Mouse (Mus musculus) hindbrain, embryonic 12.5 days (tissue): ENCODE data around the gene Sema5a. TPM values are rescaled to one million over a fixed set of nuclear protein-coding genes. Genes with fewer than 3 reads are reported as not detected.

Experiments used
- ATAC-seq: fragments of 200-750 bp; cut with Nextera tagmentation; 2 replicates; pipeline ENCODE4 v1.8.0; 2017; ENCODE audit warnings: moderate TSS enrichment; ENCODE audit not compliant: low FRiP score
- H3K27ac ChIP-seq: fragments of 300-500 bp; sonication (generic); 2 replicates; pipeline ENCODE4 v1.5.1; 2016; ENCODE audit warnings: mild to moderate bottlenecking
- H3K27me3 ChIP-seq: fragments of 300-500 bp; sonication (generic); 2 replicates; pipeline ENCODE4 v1.6.1; 2016; ENCODE audit warnings: mild to moderate bottlenecking
- H3K36me3 ChIP-seq: fragments of 300-500 bp; sonication (generic); 2 replicates; pipeline ENCODE4 v1.6.1; 2016; ENCODE audit warnings: mild to moderate bottlenecking
- H3K4me1 ChIP-seq: fragments of 300-500 bp; sonication (generic); 2 replicates; pipeline ENCODE4 v1.6.1; 2016
- H3K4me2 ChIP-seq: fragments of 300-500 bp; sonication (generic); replicated peaks from 2 replicates; pipeline ENCODE4 v1.6.1; 2016; ENCODE audit warnings: mild to moderate bottlenecking
- H3K4me3 ChIP-seq: fragments of 300-500 bp; sonication (generic); 2 replicates; pipeline ENCODE4 v1.5.1; 2016; ENCODE audit warnings: mild to moderate bottlenecking
- H3K9ac ChIP-seq: fragments of 300-500 bp; sonication (generic); 2 replicates; pipeline ENCODE4 v1.6.1; 2016; ENCODE audit warnings: mild to moderate bottlenecking, moderate library complexity
- H3K9me3 ChIP-seq: fragments of 300-500 bp; sonication (generic); replicated peaks from 2 replicates; pipeline ENCODE4 v1.6.1; 2016; ENCODE audit warnings: mild to moderate bottlenecking
- WGBS: fragments of 180-500 bp; shearing (Covaris S2); methylation state at CpG from one replicate; pipeline ENCODE4 v1.1.7; 2016; 5-methylcytosine and 5-hydroxymethylcytosine counted together
- polyA plus RNA-seq: library from polyadenylated mRNA; unstranded; fragments of >200 nt; fragmentation: Nextera tagmentation; extraction: Ambion mirVana; gene quantifications from 2 replicates; pipeline ENCODE4 v1.2.1, GENCODE M21; 2016

Sema5a gene
- polyA plus RNA-seq, 1 experiment from 2014 or later = 11.2 TPM

DNA sequence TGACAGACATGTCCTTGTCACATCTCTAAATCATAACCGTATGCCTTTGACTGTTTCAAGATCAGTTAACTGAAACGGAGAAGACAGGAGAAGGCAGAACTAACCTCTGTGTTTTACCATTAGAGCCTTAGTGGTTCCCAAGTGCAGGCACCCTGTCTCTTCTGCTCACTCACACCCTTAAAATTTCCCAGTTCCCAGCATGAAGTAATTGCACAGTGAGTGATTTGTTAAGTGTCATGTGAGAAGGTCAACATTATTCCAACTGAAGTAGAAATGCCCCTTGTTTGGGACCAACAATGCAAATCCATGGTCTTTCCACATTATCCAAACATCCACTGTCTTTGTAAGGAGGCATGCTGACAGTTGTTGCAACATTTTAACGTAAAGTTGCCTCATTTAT is 409.4 kb downstream of the Sema5a start:
- H3K4me2 ChIP-seq = no peak overlapping the region
- no peaks in the 10 kb centered on the region for H3K4me1 ChIP-seq
- WGBS = 80% methylated on average over 3 of the region's 3 CpGs
- no peak for ATAC-seq
- no peak overlapping the region for H3K9ac ChIP-seq
- no peaks in the 10 kb centered on the region for H3K36me3 ChIP-seq
- no peaks in the 10 kb centered on the region for H3K27me3 ChIP-seq
- no peaks in the 10 kb centered on the region for H3K9me3 ChIP-seq
- no peak overlapping the region for H3K4me3 ChIP-seq
- H3K27ac ChIP-seq = no peak overlapping the region

DNA sequence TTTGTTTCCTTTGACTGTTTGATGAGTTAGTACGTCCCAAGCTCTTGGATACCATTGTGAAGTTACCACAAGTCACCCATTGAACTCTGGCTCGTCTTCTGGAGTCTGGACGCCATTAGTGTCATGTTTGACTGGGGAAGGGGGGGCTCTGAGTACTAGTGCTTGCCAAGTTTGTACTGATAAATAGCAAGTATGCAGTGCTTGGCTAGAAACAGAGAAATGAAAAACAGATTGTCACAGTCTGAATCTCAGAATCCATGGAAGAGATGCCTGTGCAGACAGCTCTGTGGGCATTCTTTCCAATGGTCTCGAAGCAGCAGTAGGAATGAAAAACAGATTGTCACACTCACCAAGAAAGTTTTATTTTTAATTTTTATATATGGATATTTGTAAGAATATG is 411.4 kb downstream of the Sema5a start:
- Histone ChIP-seq H3K27ac (no peak overlapping the region), H3K27me3 (no peaks in the 10 kb centered on the region)

DNA sequence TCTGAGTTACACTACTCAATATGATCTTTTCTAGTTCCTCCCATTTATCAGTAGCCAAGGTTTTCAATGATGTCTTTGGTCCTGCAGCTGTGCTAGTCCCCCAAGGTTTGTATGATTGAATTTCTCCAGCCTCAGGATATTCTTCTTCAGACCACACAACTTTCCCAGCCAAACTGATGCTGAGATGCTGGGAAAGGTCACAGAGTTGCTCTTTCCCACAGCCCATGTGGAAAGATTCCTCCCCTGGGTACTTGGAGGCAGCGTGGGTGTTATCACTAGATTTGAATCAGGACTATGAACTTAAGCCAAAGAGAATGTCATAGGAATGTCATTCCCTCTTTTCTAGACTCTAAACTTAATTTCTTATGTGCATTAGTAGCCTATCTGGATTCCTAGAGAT is 431.8 kb downstream of the Sema5a start:
- Histone ChIP-seq H3K4me1 (no peaks in the 10 kb centered on the region), H3K36me3 (no peaks in the 10 kb centered on the region), H3K27ac (no peak overlapping the region), H3K4me2 (no peak overlapping the region), H3K9ac (no peak overlapping the region), H3K4me3 (no peak overlapping the region), H3K9me3 (no peaks in the 10 kb centered on the region), H3K27me3 (no peaks in the 10 kb centered on the region)
- WGBS = 88% methylated on average over 1 of the region's 1 CpGs
- no peak for ATAC-seq

More for the DNA sequence above, 411.4 kb downstream of the Sema5a start:
- Histone ChIP-seq H3K9me3 (no peaks in the 10 kb centered on the region), H3K36me3 (no peaks in the 10 kb centered on the region), H3K4me1 (no peaks in the 10 kb centered on the region), H3K4me2 (no peak overlapping the region), H3K4me3 (no peak overlapping the region), H3K9ac (no peak overlapping the region)
- WGBS = 74% methylated on average over 4 of the region's 4 CpGs
- no peak for ATAC-seq

DNA sequence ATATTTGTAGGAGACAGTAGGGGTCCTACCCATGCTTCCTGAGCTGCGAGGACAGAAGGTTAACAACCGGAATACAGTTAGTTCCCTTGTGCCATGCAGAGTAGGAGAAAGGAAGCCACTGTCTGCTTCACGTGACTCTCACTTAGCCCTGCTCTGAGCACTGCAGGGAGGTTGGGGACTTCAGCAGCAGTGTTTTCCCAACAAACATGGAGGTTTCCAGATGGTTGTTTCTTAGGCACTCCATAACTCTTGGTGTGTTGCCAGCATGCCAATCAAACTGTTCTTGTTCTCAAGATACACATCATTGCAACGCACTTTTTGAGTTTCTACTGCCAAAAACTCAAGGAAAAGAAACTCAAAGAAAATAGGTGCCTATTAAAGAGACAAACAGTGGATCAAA is 440.5 kb downstream of the Sema5a start:
- Histone ChIP-seq H3K27ac (no peak overlapping the region), H3K4me3 (no peak overlapping the region), H3K9me3 (no peaks in the 10 kb centered on the region), H3K27me3 (no peaks in the 10 kb centered on the region), H3K36me3 (no peaks in the 10 kb centered on the region), H3K4me1 (no peaks in the 10 kb centered on the region), H3K9ac (no peak overlapping the region), H3K4me2 (no peak overlapping the region)
- 81% methylated on average over 4 of the region's 4 CpGs for WGBS
- ATAC-seq = no peak

DNA sequence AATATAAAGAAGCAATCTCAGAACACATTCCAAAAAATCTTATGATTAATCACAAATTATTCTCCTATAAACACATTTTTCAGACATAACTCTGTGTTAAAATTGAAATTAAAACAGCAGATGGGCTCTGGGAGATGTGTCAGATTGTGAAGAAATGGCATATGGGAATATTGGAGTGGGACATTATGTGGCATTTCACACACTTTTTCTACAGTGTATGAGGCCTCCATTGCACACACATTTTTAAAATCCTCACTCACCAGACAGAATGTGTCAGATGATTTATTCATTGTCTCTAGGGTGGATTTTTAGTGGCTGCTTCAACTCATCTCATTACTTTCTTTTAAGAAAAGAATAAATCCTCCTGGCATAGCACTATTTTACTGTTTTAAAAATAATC is 446.4 kb downstream of the Sema5a start:
- Histone ChIP-seq H3K9me3 (no peaks in the 10 kb centered on the region), H3K4me1 (no peaks in the 10 kb centered on the region), H3K4me2 (no peak overlapping the region), H3K36me3 (no peaks in the 10 kb centered on the region), H3K27me3 (no peaks in the 10 kb centered on the region), H3K27ac (no peak overlapping the region), H3K4me3 (no peak overlapping the region), H3K9ac (no peak overlapping the region)
- no peak for ATAC-seq

DNA sequence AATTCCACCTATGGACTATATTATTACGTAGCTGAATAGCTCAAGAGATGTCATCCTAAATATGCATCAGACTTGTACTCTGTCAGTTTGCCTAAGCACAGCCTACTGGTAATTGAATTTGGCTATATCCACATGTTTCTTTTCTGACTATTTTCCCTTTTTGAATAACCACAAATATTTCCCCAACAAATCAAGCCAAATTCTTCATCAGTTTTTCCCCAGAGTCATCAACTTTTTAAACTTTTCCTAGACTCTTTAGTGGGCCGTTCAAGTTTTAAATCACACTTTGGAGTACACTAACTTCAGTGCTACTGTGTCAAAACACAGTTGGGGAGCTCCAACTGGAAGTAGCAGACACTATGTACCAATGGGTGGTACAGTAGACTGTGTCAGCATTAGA is 448.4 kb downstream of the Sema5a start:
- Histone ChIP-seq H3K27me3 (no peaks in the 10 kb centered on the region), H3K36me3 (no peaks in the 10 kb centered on the region), H3K27ac (no peak overlapping the region), H3K4me1 (no peaks in the 10 kb centered on the region), H3K4me3 (no peak overlapping the region), H3K9ac (no peak overlapping the region), H3K9me3 (no peaks in the 10 kb centered on the region), H3K4me2 (no peak overlapping the region)
- ATAC-seq = no peak
- WGBS = 81% methylated on average over 2 of the region's 2 CpGs

DNA sequence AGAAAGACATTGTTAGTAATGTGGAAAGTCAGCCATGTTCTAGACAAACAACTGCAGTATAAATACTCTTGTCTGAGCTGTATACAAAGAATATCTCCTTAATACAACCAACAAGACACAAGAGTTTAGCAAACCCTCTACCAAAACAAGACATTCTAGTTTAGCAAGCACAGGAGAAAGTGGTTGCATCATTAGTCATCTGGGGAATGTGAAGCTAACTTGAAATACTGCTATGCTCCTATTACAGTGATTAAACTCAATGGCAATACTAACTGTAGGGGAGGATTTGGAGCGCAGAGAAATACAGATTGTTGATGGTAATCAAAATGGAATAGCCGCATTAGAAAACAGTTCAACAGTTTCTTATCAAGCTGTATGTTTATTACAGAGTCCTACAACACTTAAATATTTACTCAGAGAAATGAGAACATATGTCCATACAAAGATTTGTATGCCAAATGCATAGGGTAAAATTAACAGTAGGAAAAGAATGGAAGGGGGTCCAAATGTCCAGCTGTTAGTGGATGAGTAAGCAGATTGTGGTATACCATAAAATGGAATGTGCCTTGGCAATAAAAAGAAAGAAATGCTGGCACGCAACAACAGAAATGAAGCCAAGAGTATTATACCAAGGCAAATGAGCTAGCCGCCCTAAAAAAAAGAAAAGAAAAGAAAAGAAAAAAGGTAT is 472.8 kb downstream of the Sema5a start:
- WGBS = 94% methylated on average over 4 of the region's 4 CpGs
- Histone ChIP-seq H3K36me3 (no peaks in the 10 kb centered on the region), H3K9me3 (no peaks in the 10 kb centered on the region), H3K27ac (no peak overlapping the region), H3K27me3 (no peaks in the 10 kb centered on the region), H3K4me1 (no peaks in the 10 kb centered on the region), H3K4me3 (no peak overlapping the region), H3K4me2 (no peak overlapping the region), H3K9ac (no peak overlapping the region)
- ATAC-seq = no peak

DNA sequence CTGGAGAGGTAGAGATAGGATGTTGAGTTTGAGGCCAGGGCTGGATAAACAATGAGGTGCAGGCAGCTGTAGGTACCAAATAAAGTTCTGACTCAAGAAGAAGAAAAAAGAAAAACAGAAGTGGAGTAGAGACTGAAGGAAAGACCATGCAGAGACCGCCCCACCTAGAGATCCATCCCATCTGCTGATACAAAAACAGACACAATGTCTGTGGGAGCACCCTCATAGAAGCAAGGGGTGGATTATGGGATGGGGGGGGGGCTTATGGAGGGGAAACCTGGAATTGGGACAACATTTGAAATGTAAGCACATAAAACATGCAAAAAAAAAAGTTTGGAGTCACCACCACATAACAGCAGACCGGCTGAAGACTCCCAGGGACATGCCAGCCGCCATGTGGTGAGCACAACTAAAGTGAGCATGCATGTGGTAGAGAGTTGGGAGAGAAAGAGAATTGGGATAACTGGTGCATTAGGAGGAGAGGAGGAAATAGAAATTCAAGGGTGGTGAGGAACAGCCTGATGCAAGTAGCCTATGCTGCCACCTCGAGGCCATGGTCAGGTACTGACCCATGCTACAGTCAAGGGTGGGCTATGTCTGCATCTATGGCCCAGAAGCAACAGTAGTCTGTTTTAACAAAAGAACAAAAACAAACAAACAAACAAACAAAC is 473.8 kb downstream of the Sema5a start:
- ATAC-seq = peak; percentile 82
- WGBS = 36% methylated on average over 4 of the region's 4 CpGs
- H3K9ac ChIP-seq = no peak overlapping the region
- no peaks in the 10 kb centered on the region for H3K9me3 ChIP-seq
- H3K27me3 ChIP-seq = no peaks in the 10 kb centered on the region
- H3K4me2 ChIP-seq = no peak overlapping the region
- H3K4me3 ChIP-seq = no peak overlapping the region
- H3K4me1 ChIP-seq = no peaks in the 10 kb centered on the region
- H3K27ac ChIP-seq = no peak overlapping the region
- H3K36me3 ChIP-seq = no peaks in the 10 kb centered on the region

DNA sequence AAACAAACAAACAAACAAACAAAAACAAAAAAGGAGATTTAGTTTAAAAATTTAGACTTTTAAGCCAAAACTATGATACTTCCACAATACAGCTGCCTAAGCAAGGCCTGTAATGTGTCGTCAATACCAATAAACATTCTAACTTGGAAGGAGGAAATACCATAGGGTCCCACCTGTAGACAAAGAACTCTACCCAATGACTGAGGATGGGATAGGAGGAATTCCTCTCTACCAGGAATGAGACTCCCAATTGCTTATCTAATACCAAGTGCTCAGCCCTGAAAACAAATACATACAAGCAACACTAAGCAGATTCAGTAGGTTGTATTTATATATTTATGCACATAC is 474.3 kb downstream of the Sema5a start:
- Histone ChIP-seq H3K27ac (no peak overlapping the region), H3K9ac (no peak overlapping the region), H3K9me3 (no peaks in the 10 kb centered on the region), H3K4me1 (no peaks in the 10 kb centered on the region), H3K36me3 (no peaks in the 10 kb centered on the region), H3K27me3 (no peaks in the 10 kb centered on the region), H3K4me2 (no peak overlapping the region), H3K4me3 (no peak overlapping the region)
- peak; percentile 50; the same call in 1 of the 2 replicates for ATAC-seq
- 93% methylated on average over 1 of the region's 1 CpGs for WGBS

DNA sequence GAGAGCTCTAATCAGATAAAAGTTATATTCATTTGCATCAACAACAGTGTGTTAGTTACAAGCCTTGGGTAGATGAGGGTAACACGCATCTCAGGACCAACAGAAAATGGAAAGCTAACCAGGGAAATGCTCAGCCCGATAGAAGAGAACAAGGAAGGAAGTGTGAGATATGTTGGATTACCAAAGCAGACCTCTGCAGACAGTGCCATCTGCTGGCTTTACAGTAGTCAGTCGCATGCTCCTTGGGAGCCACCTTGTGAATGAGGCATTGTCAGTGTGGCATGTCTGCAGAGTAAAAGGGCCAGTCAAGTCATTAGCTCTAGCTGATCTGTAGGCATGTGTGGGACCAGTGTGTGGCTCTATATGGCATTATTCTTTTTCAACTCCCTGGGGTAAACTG is 486.2 kb downstream of the Sema5a start:
- no peak overlapping the region for H3K4me2 ChIP-seq
- H3K27ac ChIP-seq = no peak overlapping the region
- no peaks in the 10 kb centered on the region for H3K36me3 ChIP-seq
- no peak for ATAC-seq
- no peak overlapping the region for H3K9ac ChIP-seq
- no peak overlapping the region for H3K4me3 ChIP-seq
- H3K4me1 ChIP-seq = no peaks in the 10 kb centered on the region
- H3K9me3 ChIP-seq = no peaks in the 10 kb centered on the region
- no peaks in the 10 kb centered on the region for H3K27me3 ChIP-seq
- 44% methylated on average over 3 of the region's 3 CpGs for WGBS

Other genes starting within 250 kb of the Sema5a start
- gene Tas2r119, start 67.5 kb upstream of the Sema5a start, polyA plus RNA-seq = not detected in 2 replicates